Mouse (Mus musculus): ENCODE results near the gene Samsn1.

Samsn1 gene

DNA sequence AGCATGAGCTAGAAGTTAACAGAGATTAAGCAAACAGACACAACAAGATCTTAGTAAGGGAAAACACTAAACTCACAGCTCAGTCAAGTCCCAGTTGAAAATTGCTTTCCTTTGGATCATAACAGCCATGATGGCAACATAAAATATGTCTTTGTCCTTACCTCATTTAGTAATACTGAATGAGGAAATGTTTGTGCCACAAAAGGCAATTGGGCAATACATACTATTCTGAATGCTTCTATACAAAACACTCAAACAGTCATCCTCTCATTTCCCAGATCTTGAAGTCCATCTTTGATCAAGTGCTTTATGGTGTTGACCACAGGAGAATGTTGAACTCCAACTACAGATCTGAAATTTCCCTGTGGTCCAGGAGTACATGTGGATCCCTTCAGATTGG is 88.7 kb downstream of the Samsn1 start:
- no peak for DNase-seq (ENCODE audit: low spot score)

- no peak for DNase-seq (ENCODE audit: low spot score)
Measured at GRCm38 (mm10) chr16:75930222-75930553, 91.9 kb downstream of the Samsn1 start.

DNA sequence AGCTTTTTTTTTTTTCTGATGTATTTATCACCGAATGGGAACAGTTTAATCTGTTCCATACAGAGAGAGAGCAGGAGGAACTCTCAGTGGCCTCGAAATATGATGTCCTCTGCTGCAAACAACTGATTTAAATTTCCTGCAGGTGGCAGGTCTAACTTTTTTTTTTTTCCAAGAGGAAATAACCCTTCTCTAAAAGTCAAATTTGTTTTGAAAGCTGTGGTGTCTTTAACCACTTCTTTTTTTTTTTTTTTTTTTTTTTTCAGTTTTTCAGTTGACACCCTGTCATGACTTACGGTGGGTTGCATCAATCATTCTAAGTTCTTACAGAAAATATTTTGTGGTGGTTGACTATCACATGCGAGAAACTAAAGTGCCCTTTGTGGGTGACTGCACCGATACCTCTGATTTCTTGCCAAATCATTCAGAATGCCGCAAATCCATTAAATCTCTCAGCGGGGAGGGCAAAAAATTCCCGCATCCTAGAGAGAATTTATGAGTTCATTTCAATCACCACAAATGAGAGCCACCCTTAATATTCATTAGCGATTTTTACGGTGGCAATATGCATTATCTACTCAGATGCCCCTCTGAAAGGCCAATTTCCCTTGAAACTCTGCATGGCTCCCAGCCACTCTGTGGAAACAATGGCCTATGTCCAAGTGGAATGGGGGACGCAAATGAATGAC is 92.4 kb downstream of the Samsn1 start:
- DNase-seq (ENCODE audit: low spot score), result no peak

DNA sequence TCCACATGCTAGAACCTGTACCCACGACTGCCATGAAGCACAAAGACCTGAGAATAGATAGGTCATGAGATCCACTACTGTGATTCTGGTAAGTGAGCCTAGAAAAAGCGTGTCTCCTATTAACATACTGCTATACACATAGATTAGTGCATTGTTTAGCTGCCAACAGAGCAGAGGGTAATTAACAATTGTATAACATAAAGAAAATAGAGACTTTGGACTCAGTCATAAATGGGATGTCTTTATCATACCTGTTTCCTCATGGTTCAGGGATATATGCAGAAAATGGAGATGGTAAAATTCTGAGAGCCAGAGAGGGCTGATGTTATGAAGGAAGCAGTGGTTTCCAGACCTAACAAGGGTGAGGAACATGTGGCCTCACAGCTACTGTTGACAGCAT is 95.6 kb downstream of the Samsn1 start:
- no peak for DNase-seq (ENCODE audit: low spot score)

- no peak for DNase-seq (ENCODE audit: low spot score)
Measured at GRCm38 (mm10) chr16:75920870-75921269, 101.2 kb downstream of the Samsn1 start.

DNA sequence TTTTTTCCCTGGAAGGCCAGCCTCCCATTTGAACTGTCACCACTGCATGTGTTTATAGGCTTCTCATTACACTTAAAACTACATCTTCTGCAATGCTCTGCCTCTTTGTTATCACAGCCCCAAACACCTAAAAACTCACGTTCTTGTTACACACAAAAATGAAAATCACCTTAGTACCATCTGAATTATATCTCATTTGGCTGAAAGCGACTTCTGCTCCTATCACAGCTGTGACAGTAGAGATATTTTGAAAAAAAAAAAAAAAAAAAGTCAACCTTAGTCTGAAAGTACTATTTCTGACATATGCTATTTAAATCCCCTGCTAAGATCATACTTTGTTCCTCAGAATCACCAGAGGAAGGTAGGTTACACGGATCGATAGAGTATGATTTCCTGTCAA is 102.8 kb downstream of the Samsn1 start:
- no peak for DNase-seq (ENCODE audit: low spot score)

GRCm38 (mm10) chr16:75917712-75918111 is 104.4 kb downstream of the Samsn1 start:
- no peak for DNase-seq (ENCODE audit: low spot score)

- no peak for DNase-seq (ENCODE audit: low spot score)
Measured at GRCm38 (mm10) chr16:75912051-75912450, 110.0 kb downstream of the Samsn1 start.

DNA sequence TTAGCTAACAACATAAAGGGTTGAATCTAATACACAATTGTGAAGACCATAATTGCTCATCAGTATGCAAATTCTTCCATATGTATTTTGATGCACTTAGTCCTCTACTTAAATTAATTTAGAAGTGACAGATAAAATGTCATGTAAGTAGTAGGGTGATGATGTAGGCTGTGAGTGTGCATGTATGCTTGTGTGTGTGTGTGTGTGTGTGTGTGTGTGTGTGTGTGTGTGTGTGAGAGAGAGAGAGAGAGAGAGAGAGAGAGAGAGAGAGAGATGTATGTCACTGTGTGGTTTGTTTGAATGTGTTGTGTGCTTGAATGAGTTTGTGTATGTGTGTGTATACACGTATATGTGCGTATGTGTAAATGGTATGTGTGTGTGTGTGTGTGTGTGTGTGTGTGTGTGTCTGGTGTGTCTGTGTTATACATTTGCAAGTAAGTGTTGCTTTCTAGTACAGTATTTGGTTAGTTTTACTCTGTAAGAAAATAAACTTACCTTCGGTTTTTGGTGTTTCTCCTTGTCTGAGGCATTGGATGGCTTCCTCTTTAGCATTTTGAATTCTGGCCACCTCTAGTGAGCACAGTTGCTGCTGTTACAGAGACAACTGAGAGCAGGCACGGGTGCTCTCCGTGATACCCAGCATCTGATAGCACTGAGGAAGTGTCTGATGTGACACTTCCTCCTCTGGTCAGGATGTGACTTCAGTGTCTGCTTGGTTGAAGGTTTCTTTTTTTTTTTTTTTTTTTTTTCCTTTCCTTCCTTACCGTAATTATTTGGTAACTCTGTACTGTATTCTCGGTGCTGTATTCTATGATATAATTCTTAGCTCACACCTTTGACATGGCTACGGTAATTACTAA is 113.2 kb downstream of the Samsn1 start:
- DNase-seq (ENCODE audit: low spot score), result no peak

- no peak for DNase-seq (ENCODE audit: low spot score)
Measured at GRCm38 (mm10) chr16:75906790-75907189, 115.3 kb downstream of the Samsn1 start.

DNA sequence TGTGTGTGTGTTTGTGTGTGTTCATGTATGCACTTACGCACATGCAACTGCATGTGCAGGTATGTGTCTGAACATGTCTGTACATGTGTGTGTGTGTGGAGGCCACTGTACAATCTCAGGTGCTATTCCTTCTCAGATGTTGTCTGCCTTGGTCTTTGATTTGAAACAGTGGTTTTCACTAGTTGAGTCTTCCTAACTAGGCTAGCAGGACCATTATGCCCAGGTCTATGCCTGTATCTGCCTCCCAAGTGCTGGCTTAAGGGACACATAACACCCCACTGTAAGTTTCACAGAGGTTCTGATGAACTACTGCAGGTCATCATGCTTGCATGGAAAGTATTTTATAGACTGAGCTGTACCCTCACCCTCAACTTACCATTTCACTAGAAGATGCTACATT is 115.8 kb downstream of the Samsn1 start:
- no peak for DNase-seq (ENCODE audit: low spot score)

DNA sequence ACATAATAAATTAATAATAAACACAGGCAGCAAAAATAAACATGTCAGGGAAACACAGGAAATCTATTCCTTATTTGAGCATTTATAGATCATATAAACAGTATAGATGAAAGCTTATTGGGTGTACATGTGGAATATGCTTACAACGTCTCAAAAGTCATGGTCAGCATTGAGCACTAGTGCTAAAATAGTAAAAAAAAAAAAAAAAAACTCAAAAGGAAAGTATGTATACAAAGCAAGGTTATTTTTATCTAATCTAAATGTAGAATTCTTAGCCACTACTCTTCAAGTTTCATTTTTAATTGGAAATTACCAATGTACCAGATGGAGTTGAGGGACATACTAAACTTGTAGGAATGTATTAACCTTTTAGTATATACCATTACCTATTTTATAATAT is 116.8 kb downstream of the Samsn1 start:
- DNase-seq (ENCODE audit: low spot score), result no peak

- no peak for DNase-seq (ENCODE audit: low spot score)
Measured at GRCm38 (mm10) chr16:75904072-75904471, 118.0 kb downstream of the Samsn1 start.

DNA sequence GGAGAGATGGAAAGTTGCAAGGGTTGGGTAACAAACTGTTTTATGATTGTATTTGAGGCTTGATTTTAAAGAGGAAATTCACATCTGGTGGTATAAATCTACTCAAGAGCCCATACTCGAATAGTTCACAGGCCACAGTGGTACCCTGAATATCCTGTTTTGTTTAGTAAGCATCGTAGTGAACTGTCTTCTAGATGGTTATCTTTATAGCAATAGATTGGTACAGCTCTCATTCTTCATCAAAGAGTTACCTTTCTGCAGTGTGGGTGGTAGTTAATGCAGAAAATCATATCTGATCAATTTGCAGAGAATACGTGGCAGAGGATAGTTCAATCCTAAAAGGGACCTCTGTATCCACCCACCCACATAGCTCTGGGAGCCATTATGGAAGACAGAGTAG is 119.1 kb downstream of the Samsn1 start:
- DNase-seq (ENCODE audit: low spot score), result no peak

GRCm38 (mm10) chr16:75899885-75900620 is 122.0 kb downstream of the Samsn1 start:
- DNase-seq (ENCODE audit: low spot score), result no peak

DNA sequence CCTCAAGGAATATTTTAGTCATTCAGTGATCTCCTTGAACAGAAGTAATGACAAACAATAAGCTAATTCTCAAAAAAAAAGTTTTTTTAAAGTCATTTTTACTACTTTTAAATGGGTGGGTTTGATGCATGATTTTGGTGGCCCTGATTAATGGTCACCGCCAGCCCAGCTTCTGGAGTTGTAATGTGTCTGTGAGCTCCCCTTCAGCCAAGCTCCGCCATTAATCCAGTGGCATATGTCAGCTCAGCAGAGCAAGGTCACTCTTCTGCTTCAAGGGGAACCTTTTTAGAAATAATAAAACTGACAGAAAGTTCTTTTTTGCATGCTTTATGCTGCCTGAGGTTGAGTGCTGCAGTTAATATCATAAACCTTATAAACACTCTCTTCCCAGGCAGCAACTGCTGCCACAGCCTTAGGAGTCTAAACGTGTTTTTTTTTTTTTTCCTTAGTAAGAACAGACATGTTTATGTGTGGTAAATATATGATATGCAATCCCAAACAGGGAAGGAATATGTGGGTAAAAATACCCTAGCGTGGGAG is 124.2 kb downstream of the Samsn1 start:
- DNase-seq (ENCODE audit: low spot score), result no peak

DNA sequence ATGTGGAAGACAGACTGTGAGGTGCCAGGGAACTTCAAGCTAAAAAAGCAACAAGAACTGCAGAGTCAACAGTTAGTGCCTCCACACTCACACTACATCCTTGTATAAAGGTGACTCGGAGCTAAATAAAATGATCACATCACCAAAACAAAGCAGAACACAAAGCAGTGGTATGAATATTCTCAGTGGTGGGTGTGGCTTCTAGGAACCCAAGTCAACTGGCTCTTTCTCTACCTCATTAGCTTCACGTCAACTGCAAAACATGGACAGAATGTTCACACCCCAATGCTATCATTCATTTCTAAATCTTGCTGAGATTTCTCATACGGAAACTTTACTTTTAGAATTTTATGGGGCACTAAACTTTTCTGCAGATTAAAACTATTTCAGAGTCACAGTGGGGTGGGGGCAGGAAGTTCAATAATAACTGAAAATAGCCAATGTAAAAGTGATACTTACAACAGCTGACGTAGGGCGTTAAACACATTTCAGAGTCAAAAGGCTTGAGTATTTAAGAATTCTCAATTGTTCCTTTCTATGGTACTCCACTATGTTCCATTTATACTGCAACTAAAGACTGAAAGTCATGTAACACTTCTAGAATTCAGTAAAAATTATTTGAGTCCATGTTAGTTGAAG is 127.7 kb downstream of the Samsn1 start:
- no peak for DNase-seq (ENCODE audit: low spot score)

- no peak for DNase-seq (ENCODE audit: low spot score)
Measured at GRCm38 (mm10) chr16:75893470-75893869, 128.6 kb downstream of the Samsn1 start.

GRCm38 (mm10) chr16:75889081-75889646 is 132.9 kb downstream of the Samsn1 start:
- no peak for DNase-seq (ENCODE audit: low spot score)

GRCm38 (mm10) chr16:75887203-75887602 is 134.9 kb downstream of the Samsn1 start:
- DNase-seq (ENCODE audit: low spot score), result no peak

DNA sequence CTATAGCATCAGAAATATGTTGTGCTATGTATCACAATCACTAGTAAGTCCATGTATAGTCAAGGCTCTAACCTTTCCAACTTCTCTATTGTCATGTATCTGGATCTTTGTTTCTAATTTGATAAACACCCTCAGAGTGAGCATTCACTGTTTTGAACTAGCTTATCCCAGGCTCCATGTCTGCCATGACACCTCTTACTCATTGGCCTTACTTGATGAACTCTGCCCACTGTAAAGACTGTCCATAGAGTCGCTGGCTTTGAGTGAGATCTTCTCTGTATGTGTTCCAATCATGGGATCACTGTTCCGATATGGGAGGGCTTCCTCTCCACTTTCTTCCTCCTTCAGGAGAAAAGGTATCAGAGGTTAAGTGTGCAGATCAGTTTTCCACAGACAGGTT is 143.2 kb downstream of the Samsn1 start:
- DNase-seq (ENCODE audit: low spot score), result no peak

DNA sequence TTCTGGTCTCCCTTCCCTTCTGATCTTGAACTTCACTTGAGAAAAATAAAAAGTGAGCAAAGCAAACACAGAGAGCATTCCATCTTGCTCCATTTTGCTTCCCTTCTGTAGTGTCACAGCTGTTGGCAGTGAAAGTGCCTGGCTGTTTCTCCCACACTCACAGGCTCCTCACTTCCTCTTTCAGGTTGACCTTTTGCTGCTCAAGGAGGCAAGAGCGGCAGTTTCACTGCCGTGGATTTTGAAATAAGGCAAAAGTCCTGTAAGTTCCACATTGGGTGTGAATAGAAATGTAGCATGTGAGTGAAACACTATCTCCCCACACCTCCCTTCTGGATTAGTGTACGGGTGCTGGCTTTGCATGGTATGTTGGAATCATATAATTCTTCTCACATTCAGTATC is 144.9 kb downstream of the Samsn1 start:
- no peak for DNase-seq (ENCODE audit: low spot score)
